Mouse (Mus musculus): ENCODE results near the gene Wdtc1.

Wdtc1 gene

DNA sequence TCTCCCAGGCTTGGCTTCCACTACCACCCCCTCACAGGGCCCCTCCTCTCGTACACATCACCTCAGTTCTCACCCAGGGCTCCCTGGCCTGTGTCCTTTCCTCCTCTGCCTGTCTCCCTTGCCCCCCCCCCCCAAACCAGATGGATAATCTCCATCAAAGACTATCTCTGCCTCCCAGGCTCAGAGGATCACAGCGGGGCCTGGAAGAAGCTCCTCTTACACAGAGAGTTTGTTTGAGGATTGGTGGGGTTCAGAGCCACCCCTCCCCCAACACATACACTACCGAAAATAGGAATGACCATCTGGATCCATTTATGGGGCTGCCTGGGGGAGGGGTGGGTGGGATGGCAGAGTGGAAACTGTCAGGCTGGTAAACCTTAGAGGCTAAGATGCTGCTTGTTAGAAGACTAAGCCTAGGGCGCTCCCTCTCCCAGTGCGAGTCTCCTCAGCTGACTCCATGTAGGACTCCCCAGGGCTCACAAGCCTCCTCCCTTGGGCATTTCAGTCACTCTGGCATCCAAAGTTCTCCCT is 71.3 kb downstream of the Wdtc1 start:
- in situ Hi-C loops (cut with MseI, MboI): no loop called here

GRCm38 (mm10) chr4:133281513-133281912 is 71.8 kb downstream of the Wdtc1 start:
- in situ Hi-C loops (cut with MseI, MboI): no loop called here

DNA sequence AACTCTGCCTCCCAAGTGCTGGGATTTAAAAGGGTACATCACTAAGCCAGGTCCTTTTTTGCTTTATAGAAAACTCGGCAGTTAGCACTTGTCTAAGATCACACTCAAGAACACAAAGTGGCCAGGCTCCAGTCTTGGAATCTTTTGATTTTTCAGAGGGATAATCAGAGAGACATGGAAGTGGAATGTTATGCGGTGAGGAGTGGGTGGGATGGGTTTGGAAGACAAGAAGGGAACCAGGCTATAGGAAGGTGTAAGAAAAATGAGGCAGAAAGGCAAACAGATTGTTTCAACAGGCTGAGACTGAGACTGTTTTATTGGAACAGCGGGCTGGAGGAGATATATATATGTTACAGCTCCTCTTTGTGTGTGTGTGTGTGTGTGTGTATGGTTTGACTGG is 74.8 kb downstream of the Wdtc1 start:
- in situ Hi-C loops (cut with MseI, MboI): no loop called here

DNA sequence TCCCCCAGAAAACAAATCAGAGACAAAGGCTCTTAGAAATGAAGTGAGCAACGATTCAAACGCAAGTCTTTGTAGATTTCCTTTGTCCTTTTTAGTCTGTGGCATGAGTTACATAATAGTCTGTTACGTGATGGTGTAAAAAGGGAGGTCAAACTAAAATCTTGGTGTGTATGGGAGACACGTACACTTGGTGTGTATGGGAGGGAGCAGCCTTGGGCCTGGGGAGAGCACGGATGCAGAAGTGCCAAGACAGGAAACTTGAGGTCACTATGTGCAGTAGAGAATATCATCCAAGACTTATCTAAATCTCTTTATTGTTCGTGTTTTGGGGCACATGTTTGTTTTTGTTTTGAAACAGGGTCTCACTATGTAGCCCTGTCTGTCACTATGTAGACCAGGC is 75.2 kb downstream of the Wdtc1 start:
- in situ Hi-C loops (cut with MseI, MboI): no loop called here

DNA sequence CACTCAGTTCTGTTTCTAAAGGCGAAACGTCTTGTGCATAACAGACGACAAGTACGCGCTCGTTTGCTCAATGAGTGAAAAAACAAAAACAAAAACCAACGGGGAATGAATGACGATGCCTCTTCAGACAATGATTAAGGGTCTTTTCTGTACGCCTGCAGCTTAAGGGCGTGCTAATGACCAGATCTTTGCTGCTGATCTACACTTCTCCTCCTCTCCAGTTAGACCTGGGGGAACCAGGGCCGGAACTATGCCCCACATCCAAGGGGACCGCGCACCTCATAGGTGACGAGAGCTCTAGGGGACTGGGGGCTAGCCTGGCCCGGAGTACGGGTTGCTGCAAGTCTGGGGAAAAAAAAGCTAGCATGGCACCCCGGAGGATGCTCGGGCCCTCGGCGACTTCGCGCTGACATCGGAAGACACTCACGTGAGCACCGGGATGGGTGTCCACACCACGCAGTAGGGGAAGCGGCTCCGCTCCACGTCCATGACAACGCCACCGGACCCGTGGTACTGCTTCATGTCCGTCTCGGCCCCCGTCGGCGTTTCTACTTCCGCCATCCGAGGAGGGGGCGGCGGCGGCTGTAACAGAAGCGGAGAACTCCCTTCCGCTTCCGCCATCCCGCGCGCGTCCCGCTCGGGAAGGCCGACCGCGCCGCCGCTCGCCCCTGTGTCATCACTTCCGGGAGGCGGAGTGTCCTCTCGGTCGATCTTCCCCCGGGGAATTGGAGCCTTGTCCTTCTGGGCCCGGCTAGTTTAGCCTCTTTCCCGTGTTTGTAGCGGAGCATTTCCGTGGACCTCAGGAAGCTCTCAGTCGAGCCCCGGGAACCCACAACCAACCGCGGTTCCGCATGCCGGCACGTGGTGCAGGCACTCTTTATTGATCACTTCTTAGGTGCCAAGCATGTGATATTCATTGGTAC is 75.9 kb downstream of the Wdtc1 start, which contains the start of gene Tmem222:
Gene Tmem222 (minus strand): TSS at position 689 of the 923 bp plus-strand sequence.
- in situ Hi-C loops (cut with MseI, MboI): no loop called here

- in situ Hi-C loops (cut with MseI, MboI): no loop called here
These were observed 82.4 kb downstream of the Wdtc1 start for GRCm38 (mm10) chr4:133270929-133271328.

GRCm38 (mm10) chr4:133269596-133269995 is 83.7 kb downstream of the Wdtc1 start:
- in situ Hi-C loops (cut with MseI, MboI): no loop called here

DNA sequence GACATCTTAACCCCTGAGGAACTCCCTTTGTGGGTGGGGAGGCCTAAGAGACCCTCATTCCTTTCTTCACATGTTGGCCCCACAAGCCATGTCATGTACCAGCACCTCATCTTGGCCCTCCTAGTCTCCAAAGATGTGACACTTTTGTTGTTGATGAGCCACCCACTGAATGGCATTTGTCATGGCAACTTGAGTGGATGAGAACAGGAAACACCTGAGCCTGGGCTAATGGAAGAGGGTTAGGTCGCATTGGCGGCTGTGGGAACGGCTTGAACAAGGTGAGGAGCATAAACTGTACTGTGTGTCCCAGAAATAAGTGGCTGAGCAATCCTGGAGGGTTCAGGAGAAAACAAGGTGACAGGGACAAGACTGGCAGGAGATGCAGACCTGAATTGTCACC is 84.3 kb downstream of the Wdtc1 start:
- in situ Hi-C loops (cut with MseI, MboI): no loop called here

GRCm38 (mm10) chr4:133266248-133266880 is 86.9 kb downstream of the Wdtc1 start:
- in situ Hi-C loops (cut with MseI, MboI): no loop called here

- in situ Hi-C loops (cut with MseI, MboI): no loop called here
These were observed 87.5 kb downstream of the Wdtc1 start for GRCm38 (mm10) chr4:133265759-133266158.

- in situ Hi-C loops (cut with MseI, MboI): no loop called here
These were observed 88.0 kb downstream of the Wdtc1 start for GRCm38 (mm10) chr4:133265297-133265696.

- in situ Hi-C loops (cut with MseI, MboI): no loop called here
These were observed 88.7 kb downstream of the Wdtc1 start for GRCm38 (mm10) chr4:133264559-133264958.

DNA sequence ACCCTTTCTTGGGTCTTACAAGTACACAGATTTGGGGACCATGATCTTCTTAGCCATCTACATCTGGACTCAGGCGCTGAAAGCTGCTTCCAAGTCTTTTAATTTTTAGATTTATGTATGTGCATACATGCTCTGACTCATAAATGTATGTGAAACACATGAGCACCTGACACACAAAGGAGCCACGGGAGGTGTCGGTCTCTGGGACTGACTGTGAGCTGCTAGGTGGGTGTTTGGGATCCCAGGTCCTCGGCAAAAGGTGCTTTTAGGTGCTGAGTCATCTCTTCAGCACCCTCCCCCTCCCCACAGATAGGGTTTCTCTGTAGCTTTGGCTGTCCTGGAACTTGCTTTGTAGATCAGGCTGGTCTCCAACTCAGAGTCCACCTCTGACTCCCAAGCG is 89.5 kb downstream of the Wdtc1 start:
- in situ Hi-C loops (cut with MseI, MboI): no loop called here

DNA sequence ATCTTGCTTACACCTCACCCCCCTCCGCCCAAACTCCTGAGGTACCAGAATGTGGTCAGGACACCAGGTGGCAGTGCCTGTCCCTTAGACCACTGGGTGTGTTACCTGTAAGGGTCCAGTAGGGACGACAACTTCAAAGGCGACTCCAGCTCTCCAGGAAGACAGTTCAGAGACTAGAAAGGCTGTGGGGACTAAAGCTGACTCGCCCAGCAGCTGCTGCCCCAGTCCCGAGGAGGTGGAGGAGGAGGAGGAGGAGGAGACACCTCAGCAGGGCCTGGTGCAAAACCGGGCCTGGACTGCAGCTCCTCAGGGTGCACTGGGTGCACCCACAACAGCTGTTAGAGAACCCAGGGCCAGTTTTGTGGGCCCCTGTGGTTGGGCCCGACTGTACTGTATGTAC is 90.4 kb downstream of the Wdtc1 start, which contains the start of gene Sytl1:
Gene Sytl1 (minus strand): TSS at position 232 of the 400 bp plus-strand sequence.
- in situ Hi-C loops (cut with MseI, MboI): no loop called here

DNA sequence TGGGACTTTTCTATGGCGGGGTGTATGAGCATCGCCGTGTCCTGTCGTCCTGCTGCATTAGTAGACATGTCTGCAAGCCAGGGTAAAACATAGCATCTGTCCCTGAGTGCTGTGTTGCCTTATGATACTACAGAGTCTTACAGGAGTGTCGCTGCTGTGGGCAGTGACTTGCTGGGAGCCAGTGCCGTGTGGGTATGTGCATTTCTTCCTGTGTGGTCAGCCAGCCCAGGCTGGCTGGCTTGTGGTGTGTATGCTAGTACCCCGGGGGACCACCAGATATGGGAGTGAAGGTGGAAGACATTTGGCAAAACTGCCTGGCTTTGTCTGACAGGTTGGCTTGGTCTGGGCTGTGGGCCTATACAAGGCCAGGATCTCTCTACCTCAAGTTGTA is 90.9 kb downstream of the Wdtc1 start:
- in situ Hi-C loops (cut with MseI, MboI): no loop called here

DNA sequence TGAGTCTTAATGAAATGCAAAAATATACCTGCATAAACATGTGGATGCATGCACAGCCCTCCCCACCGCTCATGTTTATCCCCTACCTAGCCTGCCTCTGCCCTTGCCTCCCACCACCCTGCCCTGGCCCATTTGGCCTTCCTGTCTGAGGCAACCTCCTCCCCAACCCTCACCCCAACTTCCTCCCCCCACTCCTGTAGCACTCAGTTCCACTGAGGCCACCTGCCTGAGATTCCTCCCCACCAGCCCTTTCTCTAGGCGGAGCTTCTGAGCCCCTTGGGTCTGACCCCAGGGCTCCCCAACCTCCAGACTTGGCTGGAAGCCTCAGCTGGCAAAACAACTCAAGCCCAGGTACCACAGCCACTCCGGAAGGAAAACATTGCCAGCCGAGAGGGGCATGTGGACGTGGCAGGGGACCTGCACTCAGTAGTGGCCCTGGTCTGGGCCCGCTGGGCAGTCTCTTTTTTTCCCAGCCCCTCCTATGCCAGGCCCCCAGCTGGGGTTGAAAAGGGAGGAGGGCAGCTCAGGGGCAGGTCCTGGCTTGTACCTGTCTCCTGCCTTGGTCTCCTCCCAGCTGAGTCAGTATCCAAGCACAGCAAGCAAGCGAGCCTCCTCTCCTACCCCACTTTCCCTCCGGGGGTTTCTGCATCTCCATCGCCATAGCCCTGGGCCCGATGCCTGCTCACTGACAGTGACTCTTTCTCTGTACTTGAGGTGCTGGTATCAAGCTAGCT is 91.5 kb downstream of the Wdtc1 start:
- in situ Hi-C loops (cut with MseI, MboI): no loop called here

GRCm38 (mm10) chr4:133257798-133258408 is 95.4 kb downstream of the Wdtc1 start:
- in situ Hi-C loops (cut with MseI, MboI): no loop called here

DNA sequence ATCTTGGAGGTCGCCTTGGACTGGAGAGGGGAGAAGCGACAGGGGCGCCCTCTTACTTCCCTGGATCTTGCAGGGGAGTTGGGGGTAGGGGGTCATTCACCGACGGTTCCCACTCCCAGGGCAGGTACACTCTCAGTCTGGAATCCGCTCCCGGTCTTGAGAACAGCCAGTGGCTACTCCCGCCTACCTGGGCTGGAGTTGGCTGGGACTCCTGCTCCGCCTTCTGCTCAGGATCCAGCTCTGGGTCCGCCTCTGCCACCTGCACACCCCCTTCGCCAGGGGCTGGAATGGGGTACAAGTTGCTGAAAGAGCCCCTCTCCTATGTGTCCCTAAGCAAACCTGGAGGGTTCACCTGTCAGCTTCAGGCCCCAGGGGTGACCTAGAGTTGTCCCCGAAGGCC is 96.1 kb downstream of the Wdtc1 start:
- in situ Hi-C loops (cut with MseI, MboI): no loop called here

DNA sequence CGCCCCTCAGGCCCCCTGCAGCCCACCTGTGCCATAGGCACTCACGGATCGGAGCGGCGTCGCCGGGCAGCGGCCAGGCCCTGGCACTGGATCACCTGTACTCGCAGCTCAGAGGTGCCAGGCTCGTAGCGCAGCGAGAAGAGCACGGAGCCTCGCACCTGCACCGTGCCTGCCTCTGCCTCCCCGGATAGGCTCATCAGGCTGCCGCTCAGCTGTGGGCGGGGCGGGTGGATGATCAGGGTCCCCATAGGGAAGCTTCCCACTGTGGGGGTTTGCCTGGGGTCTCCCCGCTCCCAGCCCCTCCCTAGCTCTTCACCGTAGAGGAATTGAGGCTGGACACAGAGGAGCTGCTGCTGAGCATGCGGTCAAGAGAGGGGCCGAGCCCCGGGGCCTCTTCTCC is 96.5 kb downstream of the Wdtc1 start:
- in situ Hi-C loops (cut with MseI, MboI): no loop called here

GRCm38 (mm10) chr4:133255392-133255791 is 97.9 kb downstream of the Wdtc1 start:
- in situ Hi-C loops (cut with MseI, MboI): no loop called here

- in situ Hi-C loops (cut with MseI, MboI): no loop called here
These were observed 99.9 kb downstream of the Wdtc1 start for GRCm38 (mm10) chr4:133253412-133253811.

DNA sequence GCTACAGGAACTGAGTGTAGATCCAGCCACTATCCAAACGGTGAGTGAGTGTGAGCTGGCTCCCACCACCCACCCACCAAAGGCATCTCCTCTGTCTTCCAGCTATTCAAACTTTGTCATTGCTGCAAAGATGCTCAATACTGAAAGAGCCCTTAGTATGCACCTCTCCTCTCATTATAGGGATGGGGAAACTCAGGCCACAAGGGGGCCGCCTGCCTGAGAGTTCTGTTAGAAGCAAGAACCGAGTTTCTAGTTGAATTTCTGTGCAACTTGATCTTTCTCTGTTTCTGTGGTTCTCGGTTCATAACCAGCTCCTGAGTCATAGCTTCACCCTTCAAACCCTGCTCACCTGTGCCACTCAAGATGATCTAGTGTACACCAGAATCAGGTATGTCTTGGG is 101.2 kb downstream of the Wdtc1 start:
- in situ Hi-C loops (cut with MseI, MboI): no loop called here

All from mouse trophoblast stem cell (cell line).